Mouse (Mus musculus) liver, embryonic 16.5 days (tissue): Measurements from ENCODE around the gene Dhcr7. TPM values are rescaled to one million over a fixed set of nuclear protein-coding genes. Genes with fewer than 3 reads are reported as not detected.

Experiments used
- ATAC-seq: fragments of 200-750 bp; cut with Nextera tagmentation; 2 replicates; pipeline ENCODE4 v1.8.0; 2017; ENCODE audit warnings: low read depth, mild to moderate bottlenecking, moderate number of reproducible peaks, moderate library complexity
- H3K27ac ChIP-seq: fragments of 300-500 bp; sonication (generic); 2 replicates; pipeline ENCODE4 v1.5.1; 2014; ENCODE audit warnings: mild to moderate bottlenecking, low read length
- H3K27me3 ChIP-seq: fragments of 300-500 bp; sonication (generic); 2 replicates; pipeline ENCODE4 v1.6.1; 2014; ENCODE audit warnings: low read depth, low read length, mixed read lengths; ENCODE audit not compliant: control insufficient read depth, insufficient read depth
- H3K36me3 ChIP-seq: fragments of 300-500 bp; sonication (generic); 2 replicates; pipeline ENCODE4 v1.6.1; 2014; ENCODE audit warnings: mild to moderate bottlenecking; ENCODE audit not compliant: control insufficient read depth, insufficient read depth
- H3K4me1 ChIP-seq: fragments of 300-500 bp; sonication (generic); 2 replicates; pipeline ENCODE4 v1.6.1; 2014; ENCODE audit warnings: low read depth, low read length, mixed read lengths; ENCODE audit not compliant: control insufficient read depth
- H3K4me2 ChIP-seq: fragments of 300-500 bp; sonication (generic); 2 replicates; pipeline ENCODE4 v1.6.1; 2014; ENCODE audit warnings: low read depth, low read length, mixed read lengths
- H3K4me3 ChIP-seq: fragments of 300-500 bp; sonication (generic); 2 replicates; pipeline ENCODE4 v1.5.1; 2014; ENCODE audit warnings: low read depth, mild to moderate bottlenecking, low read length
- H3K9ac ChIP-seq: fragments of 300-500 bp; sonication (generic); 2 replicates; pipeline ENCODE4 v1.6.1; 2014; ENCODE audit warnings: low read depth, low read length
- H3K9me3 ChIP-seq: fragments of 300-500 bp; sonication (generic); replicated peaks from 2 replicates; pipeline ENCODE4 v1.6.1; 2016; ENCODE audit warnings: low read length; ENCODE audit not compliant: control insufficient read depth
- WGBS: fragments of 180-500 bp; shearing (Covaris S2); extraction: QIAGEN DNeasy Blood & Tissue Kit; methylation state at CpG from one replicate; pipeline ENCODE4 v1.1.7; 2014; ENCODE audit not compliant: insufficient replicate concordance; 5-methylcytosine and 5-hydroxymethylcytosine counted together
- polyA plus RNA-seq: library from polyadenylated mRNA; unstranded; fragments of >200 nt; fragmentation: Nextera tagmentation; extraction: Ambion mirVana; gene quantifications from 2 replicates; pipeline ENCODE4 v1.2.1, GENCODE M21; 2015

Dhcr7 gene
- polyA plus RNA-seq, 1 experiment from 2014 or later: 76.8 TPM

- no peak overlapping the region for H3K27ac ChIP-seq
- no peak for ATAC-seq
- H3K9me3 ChIP-seq: no peaks in the 10 kb centered on the region
- H3K27me3 ChIP-seq: no peaks in the 10 kb centered on the region
- no peak overlapping the region for H3K4me3 ChIP-seq
- 43% methylated on average over 1 of the region's 1 CpGs for WGBS
- peaks cover 12% of the 10 kb centered on the region for H3K36me3 ChIP-seq
- no peak overlapping the region for H3K9ac ChIP-seq
- no peaks in the 10 kb centered on the region for H3K4me1 ChIP-seq
- H3K4me2 ChIP-seq: no peak overlapping the region
Measured at GRCm38 (mm10) chr7:143800770-143801169, 22.2 kb upstream of the Dhcr7 start.

- Histone ChIP-seq H3K4me1 (no peaks in the 10 kb centered on the region), H3K27me3 (no peaks in the 10 kb centered on the region), H3K9me3 (no peaks in the 10 kb centered on the region), H3K4me2 (no peak overlapping the region), H3K36me3 (peaks cover 9% of the 10 kb centered on the region), H3K4me3 (no peak overlapping the region), H3K9ac (no peak overlapping the region), H3K27ac (no peak overlapping the region)
- WGBS: 69% methylated on average over 8 of the region's 8 CpGs
- ATAC-seq: no peak
Measured at GRCm38 (mm10) chr7:143801195-143802065, 21.5 kb upstream of the Dhcr7 start.

DNA sequence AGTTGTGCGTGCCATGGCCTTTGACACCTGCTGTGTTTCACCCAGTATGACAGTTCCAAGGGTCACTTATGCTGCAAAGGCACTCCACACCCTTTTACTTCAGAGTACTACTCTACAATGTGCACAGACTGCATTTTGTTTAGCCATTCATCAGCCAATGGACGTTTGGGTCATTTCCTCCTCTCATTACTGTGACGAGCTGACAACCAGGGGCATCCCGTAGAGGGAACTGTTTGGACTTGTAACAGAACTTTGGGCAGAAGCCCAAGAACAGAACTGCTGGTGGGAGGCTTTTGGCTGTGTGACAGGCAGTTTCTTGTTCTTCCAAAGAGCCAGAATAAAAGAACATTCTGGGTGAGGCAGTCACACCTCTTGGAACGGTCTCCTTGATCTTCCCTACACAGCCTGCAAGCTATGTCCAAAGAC is 17.7 kb upstream of the Dhcr7 start:
- H3K9ac ChIP-seq: no peak overlapping the region
- no peak overlapping the region for H3K4me3 ChIP-seq
- peak; percentile 35; the same call in 1 of the 2 replicates for ATAC-seq
- 57% methylated on average over 5 of the region's 5 CpGs for WGBS
- no peaks in the 10 kb centered on the region for H3K27me3 ChIP-seq
- H3K27ac ChIP-seq: no peak overlapping the region
- no peak overlapping the region for H3K4me2 ChIP-seq
- H3K36me3 ChIP-seq: peaks cover 6% of the 10 kb centered on the region
- H3K4me1 ChIP-seq: no peaks in the 10 kb centered on the region
- H3K9me3 ChIP-seq: no peaks in the 10 kb centered on the region

- Histone ChIP-seq H3K4me2 (no peak overlapping the region), H3K4me3 (no peak overlapping the region), H3K27me3 (no peaks in the 10 kb centered on the region), H3K9ac (no peak overlapping the region), H3K36me3 (peaks cover 19% of the 10 kb centered on the region), H3K9me3 (no peaks in the 10 kb centered on the region), H3K27ac (no peak overlapping the region), H3K4me1 (no peaks in the 10 kb centered on the region)
- no peak for ATAC-seq
- 39% methylated on average over 1 of the region's 1 CpGs for WGBS
Measured at GRCm38 (mm10) chr7:143808909-143809308, 14.0 kb upstream of the Dhcr7 start.

- Histone ChIP-seq H3K27me3 (no peaks in the 10 kb centered on the region), H3K4me2 (no peak overlapping the region), H3K27ac (no peak overlapping the region), H3K9me3 (no peaks in the 10 kb centered on the region), H3K4me3 (no peak overlapping the region), H3K36me3 (peaks cover 15% of the 10 kb centered on the region), H3K4me1 (peaks cover 17% of the 10 kb centered on the region), H3K9ac (no peak overlapping the region)
- WGBS: 66% methylated on average over 4 of the region's 4 CpGs
- no peak for ATAC-seq
Measured at GRCm38 (mm10) chr7:143819201-143819600, 3.7 kb upstream of the Dhcr7 start.

DNA sequence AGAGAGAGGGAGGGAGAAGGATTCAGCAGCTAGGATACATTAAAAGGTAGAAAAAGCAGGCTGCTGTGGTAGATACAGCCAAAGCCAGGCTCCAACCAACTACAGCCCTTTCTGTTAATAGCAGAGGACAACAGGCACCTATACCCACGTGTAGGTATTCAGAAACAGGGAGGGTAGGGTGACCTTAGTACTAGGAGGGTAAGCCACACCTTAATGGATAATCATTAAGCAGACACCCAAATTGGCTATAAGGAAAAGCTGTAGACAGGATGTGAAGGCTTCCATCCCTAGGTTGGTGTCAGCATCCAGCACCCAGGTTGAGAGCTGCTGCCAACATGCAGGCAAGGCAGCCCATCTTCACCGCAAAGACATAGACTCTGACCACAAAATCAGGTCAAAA is 1.7 kb upstream of the Dhcr7 start:
- Histone ChIP-seq H3K4me3 (no peak overlapping the region), H3K9ac (no peak overlapping the region), H3K4me1 (peaks cover 17% of the 10 kb centered on the region), H3K36me3 (peaks cover 8% of the 10 kb centered on the region; the same call in 1 of the 2 replicates), H3K9me3 (no peaks in the 10 kb centered on the region), H3K4me2 (peak overlapping the region; percentile 80), H3K27me3 (no peaks in the 10 kb centered on the region), H3K27ac (no peak overlapping the region)
- WGBS: 56% methylated on average over 2 of the region's 2 CpGs
- no peak for ATAC-seq

DNA sequence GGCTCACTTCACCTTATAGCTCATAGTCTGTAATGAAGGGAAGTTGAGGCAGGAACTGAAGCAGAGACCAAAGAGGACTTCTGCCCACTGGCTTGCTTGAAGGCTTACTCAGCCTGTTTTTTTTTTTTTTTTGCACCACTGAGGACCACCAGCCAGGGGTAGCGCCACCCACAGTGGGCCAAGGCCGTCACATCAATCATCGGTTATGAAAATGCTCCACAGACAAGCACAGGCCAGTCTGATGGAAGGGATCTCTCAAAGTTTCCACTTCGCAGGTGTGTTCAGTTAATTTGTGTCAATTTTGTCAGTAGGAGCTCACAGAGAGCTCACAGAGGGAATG is 291 bp downstream of the Dhcr7 start:
- Histone ChIP-seq H3K4me3 (peak overlapping the region; percentile 71), H3K9me3 (no peaks in the 10 kb centered on the region), H3K27me3 (no peaks in the 10 kb centered on the region), H3K4me2 (peak overlapping the region; percentile 80), H3K9ac (peak overlapping the region; percentile 54), H3K4me1 (peaks cover 17% of the 10 kb centered on the region), H3K27ac (peak overlapping the region; percentile 55; the same call in 1 of the 2 replicates), H3K36me3 (peaks cover 3% of the 10 kb centered on the region; the same call in 1 of the 2 replicates)
- no peak for ATAC-seq
- 68% methylated on average over 4 of the region's 4 CpGs for WGBS

DNA sequence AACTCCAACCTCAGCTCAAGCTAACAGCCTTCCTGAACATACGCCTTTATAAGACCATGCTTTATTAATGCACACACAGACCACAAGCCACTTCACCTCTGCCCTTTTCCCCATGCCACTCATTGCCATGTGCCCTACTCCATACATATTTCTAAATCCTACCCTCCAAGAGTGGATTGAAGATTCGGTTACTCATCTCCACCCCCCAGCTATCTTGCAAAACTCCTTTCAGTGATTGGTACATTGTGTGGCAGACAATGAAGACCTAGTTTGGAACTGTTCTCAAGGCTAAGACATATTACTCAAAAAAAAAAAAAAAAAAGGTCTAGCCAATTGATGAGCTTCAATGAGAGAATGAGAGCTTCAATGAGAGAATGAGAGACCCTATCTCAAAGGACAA is 4.0 kb downstream of the Dhcr7 start:
- WGBS: 66% methylated on average over 2 of the region's 2 CpGs
- H3K27ac ChIP-seq: no peak overlapping the region
- H3K27me3 ChIP-seq: no peaks in the 10 kb centered on the region
- no peaks in the 10 kb centered on the region for H3K9me3 ChIP-seq
- H3K4me2 ChIP-seq: no peak overlapping the region
- no peak overlapping the region for H3K4me3 ChIP-seq
- H3K36me3 ChIP-seq: no peaks in the 10 kb centered on the region
- H3K4me1 ChIP-seq: peaks cover 21% of the 10 kb centered on the region
- no peak for ATAC-seq
- H3K9ac ChIP-seq: no peak overlapping the region

GRCm38 (mm10) chr7:143829504-143830331 is 6.8 kb downstream of the Dhcr7 start:
- no peaks in the 10 kb centered on the region for H3K27me3 ChIP-seq
- H3K4me1 ChIP-seq: peaks cover 11% of the 10 kb centered on the region
- peak overlapping the region; percentile 73 for H3K4me3 ChIP-seq
- WGBS: 1% methylated on average over 37 of the region's 37 CpGs
- peak overlapping the region; percentile 75 for H3K9ac ChIP-seq
- no peaks in the 10 kb centered on the region for H3K9me3 ChIP-seq
- no peaks in the 10 kb centered on the region for H3K36me3 ChIP-seq
- ATAC-seq: peak; percentile 96
- H3K4me2 ChIP-seq: peak overlapping the region; percentile 82
- H3K27ac ChIP-seq: peak overlapping the region; percentile 87
